Mouse (Mus musculus) liver, embryonic 16.5 days (tissue): ENCODE measurements around the gene Pifo. TPM values are rescaled to one million over a fixed set of nuclear protein-coding genes. Genes with fewer than 3 reads are reported as not detected.
"Not testable (repeated sequence)": the region's sequence is repeated elsewhere in the genome, so short reads cannot be mapped to it uniquely, and the experiment has no call there.

Source experiments
- ATAC-seq: fragments of 200-750 bp; cut with Nextera tagmentation; 2 replicates; pipeline ENCODE4 v1.8.0; 2017; ENCODE audit warnings: low read depth, mild to moderate bottlenecking, moderate number of reproducible peaks, moderate library complexity
- H3K27ac ChIP-seq: fragments of 300-500 bp; sonication (generic); 2 replicates; pipeline ENCODE4 v1.5.1; 2014; ENCODE audit warnings: mild to moderate bottlenecking, low read length
- H3K27me3 ChIP-seq: fragments of 300-500 bp; sonication (generic); 2 replicates; pipeline ENCODE4 v1.6.1; 2014; ENCODE audit warnings: low read depth, low read length, mixed read lengths; ENCODE audit not compliant: control insufficient read depth, insufficient read depth
- H3K36me3 ChIP-seq: fragments of 300-500 bp; sonication (generic); 2 replicates; pipeline ENCODE4 v1.6.1; 2014; ENCODE audit warnings: mild to moderate bottlenecking; ENCODE audit not compliant: control insufficient read depth, insufficient read depth
- H3K4me1 ChIP-seq: fragments of 300-500 bp; sonication (generic); 2 replicates; pipeline ENCODE4 v1.6.1; 2014; ENCODE audit warnings: low read depth, low read length, mixed read lengths; ENCODE audit not compliant: control insufficient read depth
- H3K4me2 ChIP-seq: fragments of 300-500 bp; sonication (generic); 2 replicates; pipeline ENCODE4 v1.6.1; 2014; ENCODE audit warnings: low read depth, low read length, mixed read lengths
- H3K4me3 ChIP-seq: fragments of 300-500 bp; sonication (generic); 2 replicates; pipeline ENCODE4 v1.5.1; 2014; ENCODE audit warnings: low read depth, mild to moderate bottlenecking, low read length
- H3K9ac ChIP-seq: fragments of 300-500 bp; sonication (generic); 2 replicates; pipeline ENCODE4 v1.6.1; 2014; ENCODE audit warnings: low read depth, low read length
- H3K9me3 ChIP-seq: fragments of 300-500 bp; sonication (generic); replicated peaks from 2 replicates; pipeline ENCODE4 v1.6.1; 2016; ENCODE audit warnings: low read length; ENCODE audit not compliant: control insufficient read depth
- WGBS: fragments of 180-500 bp; shearing (Covaris S2); extraction: QIAGEN DNeasy Blood & Tissue Kit; methylation state at CpG from one replicate; pipeline ENCODE4 v1.1.7; 2014; ENCODE audit not compliant: insufficient replicate concordance; 5-methylcytosine and 5-hydroxymethylcytosine counted together
- polyA plus RNA-seq: library from polyadenylated mRNA; unstranded; fragments of >200 nt; fragmentation: Nextera tagmentation; extraction: Ambion mirVana; gene quantifications from 2 replicates; pipeline ENCODE4 v1.2.1, GENCODE M21; 2015

Pifo gene
- polyA plus RNA-seq, 1 experiment from 2014 or later: not detected

GRCm38 (mm10) chr3:106000707-106001375, 13.6 kb downstream of the Pifo start:
- H3K9me3 ChIP-seq: no peaks in the 10 kb centered on the region
- H3K9ac ChIP-seq: no peak overlapping the region
- H3K4me2 ChIP-seq: no peak overlapping the region
- no peaks in the 10 kb centered on the region for H3K27me3 ChIP-seq
- no peaks in the 10 kb centered on the region; the same call in 1 of the 2 replicates for H3K4me1 ChIP-seq
- H3K4me3 ChIP-seq: no peak overlapping the region
- ATAC-seq: no peak
- no peak overlapping the region for H3K27ac ChIP-seq
- H3K36me3 ChIP-seq: no peaks in the 10 kb centered on the region
- WGBS: 24% methylated on average over 11 of the region's 11 CpGs

GRCm38 (mm10) chr3:105994730-105995129, 19.7 kb downstream of the Pifo start:
- Histone ChIP-seq H3K9ac (no peak overlapping the region), H3K9me3 (no peaks in the 10 kb centered on the region), H3K27me3 (no peaks in the 10 kb centered on the region), H3K36me3 (no peaks in the 10 kb centered on the region), H3K4me2 (no peak overlapping the region), H3K4me3 (no peak overlapping the region), H3K27ac (no peak overlapping the region), H3K4me1 (no peaks in the 10 kb centered on the region)
- WGBS: 6% methylated on average over 2 of the region's 2 CpGs
- ATAC-seq: no peak

DNA sequence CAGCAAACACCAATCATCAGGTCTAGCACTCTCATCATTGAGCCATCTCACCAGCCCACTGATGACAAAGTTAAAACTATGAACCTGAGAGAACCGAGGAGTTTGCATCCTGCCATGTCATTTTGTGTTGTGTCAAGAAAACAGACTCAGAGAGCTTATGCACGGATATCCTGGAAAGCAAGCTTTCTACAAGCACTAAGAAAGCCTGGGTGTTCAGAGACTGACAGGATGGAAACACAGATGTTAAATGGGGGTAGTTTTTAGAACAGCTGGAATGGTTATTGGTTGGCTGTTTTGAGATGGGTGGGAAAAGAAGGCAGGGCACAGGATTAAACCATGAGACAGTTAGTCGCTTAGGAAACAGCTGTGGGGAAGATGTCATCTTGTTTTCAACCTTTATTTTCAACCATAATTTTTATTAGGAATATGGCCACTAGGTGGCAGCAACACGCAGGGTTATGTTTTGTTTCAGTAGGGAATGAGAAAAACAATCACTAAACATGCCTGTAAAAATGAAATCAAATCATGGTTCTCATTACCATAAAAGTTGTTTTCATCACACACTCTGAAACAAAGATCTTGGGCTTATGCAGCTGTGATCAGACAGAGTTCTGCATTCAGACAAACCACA, 22.7 kb downstream of the Pifo start:
- Histone ChIP-seq H3K4me2 (no peak overlapping the region), H3K27me3 (no peaks in the 10 kb centered on the region), H3K36me3 (no peaks in the 10 kb centered on the region), H3K4me1 (no peaks in the 10 kb centered on the region), H3K4me3 (no peak overlapping the region), H3K9me3 (no peaks in the 10 kb centered on the region), H3K9ac (no peak overlapping the region), H3K27ac (no peak overlapping the region)
- ATAC-seq: no peak
- whole genome bisulfite sequencing: 10% methylated on average over 4 of the region's 4 CpGs

- not testable (repeated sequence) for H3K4me2 ChIP-seq, ATAC-seq
- WGBS: 59% methylated on average over 5 of the region's 5 CpGs
These were observed 24.8 kb downstream of the Pifo start for GRCm38 (mm10) chr3:105989611-105990010.

GRCm38 (mm10) chr3:105974174-105974573, 40.3 kb downstream of the Pifo start:
- H3K36me3 ChIP-seq: no peaks in the 10 kb centered on the region
- H3K4me1 ChIP-seq: no peaks in the 10 kb centered on the region
- H3K27me3 ChIP-seq: no peaks in the 10 kb centered on the region
- H3K4me2 ChIP-seq: no peak overlapping the region
- peak; percentile 47; the same call in 1 of the 2 replicates for ATAC-seq
- WGBS: 70% methylated on average over 2 of the region's 2 CpGs
- no peaks in the 10 kb centered on the region for H3K9me3 ChIP-seq
- H3K9ac ChIP-seq: no peak overlapping the region
- H3K27ac ChIP-seq: no peak overlapping the region
- H3K4me3 ChIP-seq: no peak overlapping the region

More at GRCm38 (mm10) chr3:105989611-105990010, 24.8 kb downstream of the Pifo start:
- H3K9ac ChIP-seq, H3K27ac ChIP-seq, H3K4me3 ChIP-seq, H3K36me3 ChIP-seq, H3K9me3 ChIP-seq, H3K27me3 ChIP-seq, H3K4me1 ChIP-seq: not testable (repeated sequence)

GRCm38 (mm10) chr3:105973411-105973810, 41.0 kb downstream of the Pifo start, which contains the start of gene Ovgp1:
Gene Ovgp1 (plus strand): TSS chr3:105973711.
- ATAC-seq: no peak
- WGBS: 61% methylated on average over 3 of the region's 3 CpGs
- Histone ChIP-seq H3K4me2 (no peak within 1 kb of the TSS), H3K27me3 (no peaks in the 10 kb centered on the region), H3K4me3 (no peak within 1 kb of the TSS), H3K9me3 (no peaks in the 10 kb centered on the region), H3K36me3 (peaks cover 5% of the 10 kb centered on the region), H3K4me1 (no peaks in the 10 kb centered on the region), H3K27ac (no peak within 1 kb of the TSS), H3K9ac (no peak within 1 kb of the TSS)

DNA sequence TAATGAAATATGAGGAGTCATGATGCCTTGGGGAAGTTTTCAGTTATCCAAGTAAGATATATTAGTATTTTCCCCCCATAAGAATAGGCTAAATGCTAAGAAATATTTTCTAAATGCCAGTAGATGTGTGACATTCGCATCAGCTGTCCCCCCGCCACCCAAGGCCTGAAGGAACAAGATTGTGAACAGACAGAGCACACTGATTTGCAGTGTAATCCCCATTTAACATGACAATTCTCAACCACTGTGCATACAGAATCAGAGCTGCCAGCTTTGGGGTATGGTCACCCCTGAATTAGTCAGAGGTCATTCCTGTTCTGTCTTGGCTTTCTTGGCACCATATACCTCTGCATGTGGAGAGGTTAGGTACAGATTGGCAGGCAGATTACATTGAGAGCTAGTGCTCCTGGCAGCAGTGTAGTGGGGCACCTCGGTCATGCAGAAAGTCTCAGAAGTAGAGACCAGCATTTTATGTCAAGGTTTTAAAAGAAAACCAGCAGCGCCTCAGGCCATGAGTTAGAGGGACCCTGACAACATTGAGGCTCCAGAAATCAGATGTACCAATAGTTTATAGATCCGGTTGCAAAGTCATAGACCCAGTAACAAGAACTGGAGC, 42.5 kb downstream of the Pifo start:
- Histone ChIP-seq H3K9ac (no peak overlapping the region), H3K27ac (no peak overlapping the region), H3K27me3 (no peaks in the 10 kb centered on the region), H3K36me3 (peaks cover 12% of the 10 kb centered on the region), H3K4me3 (no peak overlapping the region), H3K9me3 (no peaks in the 10 kb centered on the region), H3K4me1 (no peaks in the 10 kb centered on the region), H3K4me2 (no peak overlapping the region)
- no peak for ATAC-seq
- WGBS: 70% methylated on average over 5 of the region's 5 CpGs

DNA sequence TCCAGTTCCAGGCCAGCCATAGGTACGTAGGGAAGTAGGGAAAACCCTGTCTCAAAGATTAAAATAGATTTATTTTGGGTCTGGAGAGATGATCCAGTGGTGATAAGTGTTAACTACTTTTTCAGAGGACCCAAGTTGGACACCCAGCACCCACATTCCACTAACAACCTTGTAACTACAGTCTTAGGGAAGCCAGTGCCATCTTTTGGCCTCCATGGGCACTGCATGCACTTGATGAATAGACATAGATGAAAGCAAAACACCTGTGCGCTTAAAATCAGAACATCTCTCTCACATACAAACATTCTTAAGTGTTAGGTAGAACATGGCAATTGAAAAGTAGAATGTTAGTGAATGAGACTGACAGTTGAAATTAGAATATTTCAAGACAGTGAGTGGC, 53.7 kb downstream of the Pifo start:
- Histone ChIP-seq H3K27me3 (no peaks in the 10 kb centered on the region), H3K4me1 (peaks cover 16% of the 10 kb centered on the region), H3K9ac (no peak overlapping the region), H3K27ac (no peak overlapping the region), H3K36me3 (peaks cover 31% of the 10 kb centered on the region), H3K4me2 (no peak overlapping the region), H3K9me3 (no peaks in the 10 kb centered on the region), H3K4me3 (no peak overlapping the region)
- WGBS: 90% methylated on average over 2 of the region's 2 CpGs
- ATAC-seq: no peak

GRCm38 (mm10) chr3:105959999-105960398, 54.4 kb downstream of the Pifo start, which contains the start of gene Atp5f1:
Gene Atp5f1 (minus strand): TSS chr3:105960099.
- Histone ChIP-seq H3K27ac (peak within 1 kb of the TSS; percentile 93), H3K4me1 (peaks cover 16% of the 10 kb centered on the region), H3K9me3 (no peaks in the 10 kb centered on the region), H3K9ac (peak within 1 kb of the TSS; percentile 94), H3K27me3 (no peaks in the 10 kb centered on the region), H3K36me3 (peaks cover 31% of the 10 kb centered on the region), H3K4me2 (peak within 1 kb of the TSS; percentile 92), H3K4me3 (peak within 1 kb of the TSS; percentile 94)
- WGBS: 4% methylated on average over 6 of the region's 6 CpGs
- ATAC-seq: no peak
